Mouse (Mus musculus): ENCODE data around the gene Dlg2.

GRCm38 (mm10) chr7:92210701-92211100, 1734.2 kb downstream of the Dlg2 start:
- TF ChIP-seq POLR2A (IDR thresholded peaks at IDR 0.05; ENCODE audit: low read depth, low read length) (no peak), CTCF (IDR thresholded peaks at IDR 0.05; ENCODE audit: extremely low read depth, insufficient read depth, insufficient read length, insufficient replicate concordance) (no peak)
